Mouse (Mus musculus): Measurements from ENCODE around the gene Bmp5. TPM values are rescaled to one million over a fixed set of nuclear protein-coding genes. Genes with fewer than 3 reads are reported as not detected.

Gene Bmp5
- total RNA-seq, 1 experiment = 0.13 TPM

- H3K4me1 ChIP-seq (ENCODE audit: control insufficient read depth in 2 of 2, insufficient read depth in 2 of 2, low read length in 2 of 2, poor library complexity in 1 of 2) = no peaks in the 10 kb centered on the region
- TF ChIP-seq HCFC1 (IDR thresholded peaks at IDR 0.05; ENCODE audit: borderline replicate concordance, insufficient read depth, low read length) (no peak), MAFK (IDR thresholded peaks at IDR 0.05; ENCODE audit: insufficient read depth, low read depth, low read length) (no peak), ZC3H11A (IDR thresholded peaks at IDR 0.05; ENCODE audit: borderline replicate concordance, low read depth, low read length) (no peak), ZNF384 (IDR thresholded peaks at IDR 0.05; ENCODE audit: low read depth, low read length) (no peak), CHD2 (IDR thresholded peaks at IDR 0.05; ENCODE audit: low read depth, low read length) (no peak)
- H3K27ac ChIP-seq (ENCODE audit: insufficient read depth, low read depth, low read length, poor library complexity, severe bottlenecking) = no peak overlapping the region
- no peak overlapping the region for H3K4me3 ChIP-seq (ENCODE audit: insufficient read depth in 1 of 2, low read depth in 1 of 2, low read length in 2 of 2, poor library complexity in 1 of 2, severe bottlenecking in 1 of 2)
- DNase-seq (ENCODE audit: low read depth, low spot score) = no peak
- no peaks in the 10 kb centered on the region for H3K9me3 ChIP-seq (ENCODE audit: control insufficient read depth, insufficient read depth, low read depth, low read length)
- no peak overlapping the region for H3K9ac ChIP-seq (ENCODE audit: insufficient read depth, low read depth, low read length, poor library complexity, severe bottlenecking)
- in situ Hi-C loops (cut with MboI; ENCODE audit: low sequenced_read_pairs in 2 of 2, unreplicated experiment in 2 of 2) = no loop called here
- no peaks in the 10 kb centered on the region for H3K36me3 ChIP-seq (ENCODE audit: control insufficient read depth, insufficient read depth, low read length, poor library complexity, severe bottlenecking)
These were observed 111.8 kb downstream of the Bmp5 start for GRCm38 (mm10) chr9:75886801-75887544.

- no peak for DNase-seq (ENCODE audit: low read depth, low spot score)
- no peak overlapping the region for H3K4me3 ChIP-seq (ENCODE audit: insufficient read depth in 1 of 2, low read depth in 1 of 2, low read length in 2 of 2, poor library complexity in 1 of 2, severe bottlenecking in 1 of 2)
- H3K27ac ChIP-seq (ENCODE audit: insufficient read depth, low read depth, low read length, poor library complexity, severe bottlenecking) = no peak overlapping the region
- in situ Hi-C loops (cut with MboI; ENCODE audit: low sequenced_read_pairs in 2 of 2, unreplicated experiment in 2 of 2) = no loop called here
- TF ChIP-seq CHD2 (IDR thresholded peaks at IDR 0.05; ENCODE audit: low read depth, low read length) (no peak), ZNF384 (IDR thresholded peaks at IDR 0.05; ENCODE audit: low read depth, low read length) (no peak), MAFK (IDR thresholded peaks at IDR 0.05; ENCODE audit: insufficient read depth, low read depth, low read length) (no peak)
- H3K36me3 ChIP-seq (ENCODE audit: control insufficient read depth, insufficient read depth, low read length, poor library complexity, severe bottlenecking) = no peaks in the 10 kb centered on the region
- no peak overlapping the region for H3K9ac ChIP-seq (ENCODE audit: insufficient read depth, low read depth, low read length, poor library complexity, severe bottlenecking)
- H3K9me3 ChIP-seq (ENCODE audit: control insufficient read depth, insufficient read depth, low read depth, low read length) = no peaks in the 10 kb centered on the region
- H3K4me1 ChIP-seq (ENCODE audit: control insufficient read depth in 2 of 2, insufficient read depth in 2 of 2, low read length in 2 of 2, poor library complexity in 1 of 2) = no peaks in the 10 kb centered on the region
These were observed 121.8 kb downstream of the Bmp5 start for GRCm38 (mm10) chr9:75896918-75897317.

- Histone ChIP-seq H3K27ac (ENCODE audit: insufficient read depth, low read depth, low read length, poor library complexity, severe bottlenecking) (no peak overlapping the region), H3K4me3 (ENCODE audit: insufficient read depth in 1 of 2, low read depth in 1 of 2, low read length in 2 of 2, poor library complexity in 1 of 2, severe bottlenecking in 1 of 2) (no peak overlapping the region), H3K36me3 (ENCODE audit: control insufficient read depth, insufficient read depth, low read length, poor library complexity, severe bottlenecking) (no peaks in the 10 kb centered on the region), H3K9ac (ENCODE audit: insufficient read depth, low read depth, low read length, poor library complexity, severe bottlenecking) (no peak overlapping the region), H3K4me1 (ENCODE audit: control insufficient read depth in 2 of 2, insufficient read depth in 2 of 2, low read length in 2 of 2, poor library complexity in 1 of 2) (no peaks in the 10 kb centered on the region), H3K9me3 (ENCODE audit: control insufficient read depth, insufficient read depth, low read depth, low read length) (no peaks in the 10 kb centered on the region)
- in situ Hi-C loops (cut with MboI; ENCODE audit: low sequenced_read_pairs in 2 of 2, unreplicated experiment in 2 of 2) = no loop called here
- TF ChIP-seq MAFK (IDR thresholded peaks at IDR 0.05; ENCODE audit: insufficient read depth, low read depth, low read length) = no peak
- TF ChIP-seq CHD2 (IDR thresholded peaks at IDR 0.05; ENCODE audit: low read depth, low read length) = no peak
- TF ChIP-seq HCFC1 (IDR thresholded peaks at IDR 0.05; ENCODE audit: borderline replicate concordance, insufficient read depth, low read length) = no peak
- no peak for TF ChIP-seq ZC3H11A (IDR thresholded peaks at IDR 0.05; ENCODE audit: borderline replicate concordance, low read depth, low read length)
- TF ChIP-seq ZNF384 (IDR thresholded peaks at IDR 0.05; ENCODE audit: low read depth, low read length) = no peak
- DNase-seq (ENCODE audit: low read depth, low spot score) = no peak
These were observed 122.9 kb downstream of the Bmp5 start for GRCm38 (mm10) chr9:75898022-75898421.

- Histone ChIP-seq H3K36me3 (ENCODE audit: control insufficient read depth, insufficient read depth, low read length, poor library complexity, severe bottlenecking) (no peaks in the 10 kb centered on the region), H3K9ac (ENCODE audit: insufficient read depth, low read depth, low read length, poor library complexity, severe bottlenecking) (no peak overlapping the region), H3K9me3 (ENCODE audit: control insufficient read depth, insufficient read depth, low read depth, low read length) (no peaks in the 10 kb centered on the region), H3K27ac (ENCODE audit: insufficient read depth, low read depth, low read length, poor library complexity, severe bottlenecking) (no peak overlapping the region), H3K4me1 (ENCODE audit: control insufficient read depth in 2 of 2, insufficient read depth in 2 of 2, low read length in 2 of 2, poor library complexity in 1 of 2) (no peaks in the 10 kb centered on the region), H3K4me3 (ENCODE audit: insufficient read depth in 1 of 2, low read depth in 1 of 2, low read length in 2 of 2, poor library complexity in 1 of 2, severe bottlenecking in 1 of 2) (no peak overlapping the region)
- no peak for DNase-seq (ENCODE audit: low read depth, low spot score)
- in situ Hi-C loops (cut with MboI; ENCODE audit: low sequenced_read_pairs in 2 of 2, unreplicated experiment in 2 of 2) = no loop called here
- TF ChIP-seq HCFC1 (IDR thresholded peaks at IDR 0.05; ENCODE audit: borderline replicate concordance, insufficient read depth, low read length) (no peak), ZC3H11A (IDR thresholded peaks at IDR 0.05; ENCODE audit: borderline replicate concordance, low read depth, low read length) (no peak), MAFK (IDR thresholded peaks at IDR 0.05; ENCODE audit: insufficient read depth, low read depth, low read length) (no peak), CHD2 (IDR thresholded peaks at IDR 0.05; ENCODE audit: low read depth, low read length) (no peak), ZNF384 (IDR thresholded peaks at IDR 0.05; ENCODE audit: low read depth, low read length) (no peak)
These were observed 126.1 kb downstream of the Bmp5 start for GRCm38 (mm10) chr9:75901219-75901618.
